Mouse (Mus musculus) erythroblast, embryonic 14.5 days (primary cell): ENCODE data around the gene Olfr547. TPM values are rescaled to one million over a fixed set of nuclear protein-coding genes. Genes with fewer than 3 reads are reported as not detected.
"Not testable (repeated sequence)": the region's sequence is repeated elsewhere in the genome, so short reads cannot be mapped to it uniquely, and the experiment has no call there.

ENCODE experiments used
- H3K27me3 ChIP-seq: 2 replicates; pipeline ENCODE4 v1.6.1; 2012; ENCODE audit warnings: inconsistent platforms; ENCODE audit not compliant: control insufficient read depth
- H3K36me3 ChIP-seq: 2 replicates; pipeline ENCODE4 v1.6.1; 2012; ENCODE audit warnings: mild to moderate bottlenecking, inconsistent platforms; ENCODE audit not compliant: control insufficient read depth
- H3K4me1 ChIP-seq: 2 replicates; pipeline ENCODE4 v1.6.1; 2012; ENCODE audit warnings: inconsistent platforms; ENCODE audit not compliant: control insufficient read depth
- H3K4me3 ChIP-seq: replicated peaks from 2 replicates; pipeline ENCODE3; 2012; ENCODE audit warnings: moderate library complexity, mild to moderate bottlenecking, inconsistent platforms
- H3K9me3 ChIP-seq: 2 replicates; pipeline ENCODE4 v1.6.1; 2012; ENCODE audit warnings: low read length, inconsistent platforms, mixed read lengths; ENCODE audit not compliant: control insufficient read depth
- GATA1 ChIP-seq: IDR thresholded peaks from 2 replicates; pipeline ENCODE4 v1.6.1; 2012; ENCODE audit warnings: low read length, inconsistent platforms, mixed read lengths
- TAL1 ChIP-seq: IDR thresholded peaks from 3 replicates; pipeline ENCODE4 v1.6.1; 2012; ENCODE audit warnings: low read length, inconsistent platforms, mixed read lengths
- polyA plus RNA-seq: library from polyadenylated mRNA; stranded (reverse); fragments of >175 nt; gene quantifications from 2 replicates; pipeline ENCODE4 v1.2.3, GENCODE M21; 2012

Olfr547 gene
- polyA plus RNA-seq: not detected in 2 replicates

DNA sequence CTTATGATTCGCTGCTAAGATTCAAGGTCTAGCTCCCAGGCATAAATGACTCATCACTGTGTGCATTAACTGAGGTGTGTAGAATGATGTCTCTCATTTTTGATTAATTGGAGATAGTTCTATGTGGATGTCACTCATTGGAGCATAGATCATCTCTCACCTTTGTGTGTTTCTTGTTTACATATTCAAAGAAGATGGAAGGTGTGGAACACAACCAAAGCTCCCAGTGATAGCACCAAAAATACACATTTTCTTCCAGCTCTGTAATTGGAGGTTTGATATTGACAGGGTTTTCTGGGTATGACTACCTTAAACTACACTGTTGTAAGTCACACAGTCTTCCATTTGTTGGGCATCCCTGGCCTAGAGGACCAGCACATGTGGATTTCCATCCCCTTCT lies at the start of gene Olfr547:
Gene Olfr547, plus strand, starts transcription at position 301 of the 400 bp plus-strand sequence.
- no peak within 1 kb of the TSS for H3K4me3 ChIP-seq
- H3K4me1 ChIP-seq: no peaks in the 10 kb centered on the region
- no peaks in the 10 kb centered on the region for H3K36me3 ChIP-seq
- no peaks in the 10 kb centered on the region for H3K9me3 ChIP-seq
- H3K27me3 ChIP-seq: no peaks in the 10 kb centered on the region
- TF ChIP-seq TAL1 (no peak), GATA1 (no peak)

DNA sequence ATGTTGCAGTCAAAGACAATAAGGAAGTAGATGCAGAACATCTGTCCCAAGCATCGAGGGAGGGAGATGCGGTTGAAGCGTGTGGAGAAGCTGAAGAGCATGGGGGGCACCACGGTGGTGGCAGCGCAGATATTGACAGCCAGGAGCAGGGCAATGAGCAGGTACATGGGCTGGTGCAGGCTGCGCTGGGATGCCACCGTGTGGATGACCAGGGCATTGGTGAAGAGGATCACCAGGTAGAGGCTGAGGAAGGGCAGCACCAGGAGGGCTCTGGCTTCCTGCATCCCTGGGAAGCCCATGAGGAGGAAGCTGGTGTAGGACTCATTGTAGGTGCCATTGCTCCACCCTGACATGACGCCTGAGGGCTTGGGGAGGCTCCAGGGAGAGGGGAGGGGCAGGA lies 49.8 kb upstream of the Olfr547 start:
- H3K4me3 ChIP-seq, H3K36me3 ChIP-seq, H3K27me3 ChIP-seq, H3K9me3 ChIP-seq: not testable (repeated sequence)
- peaks cover 24% of the 10 kb centered on the region for H3K4me1 ChIP-seq

DNA sequence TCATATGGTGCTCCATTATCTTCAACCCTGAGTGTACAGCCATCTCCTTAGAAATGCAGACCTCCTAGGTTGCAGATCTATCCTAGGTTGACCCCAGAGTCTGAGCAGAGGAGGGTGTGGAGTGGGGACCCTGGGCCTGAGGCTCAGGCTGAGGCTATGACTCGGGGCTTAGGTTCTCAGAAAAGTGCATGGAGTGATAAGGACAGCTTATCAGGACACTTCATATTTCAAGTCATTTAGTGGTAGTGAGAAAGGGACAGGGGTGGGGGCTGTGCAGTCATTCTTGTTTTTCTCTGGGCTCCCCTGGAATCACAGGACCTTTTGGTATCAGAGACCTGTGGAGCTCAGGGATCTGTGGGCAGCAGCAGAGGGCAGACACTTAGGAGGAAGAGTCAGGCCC lies 48.4 kb upstream of the Olfr547 start:
- Histone ChIP-seq H3K4me1 (peaks cover 22% of the 10 kb centered on the region), H3K27me3 (peaks cover 4% of the 10 kb centered on the region), H3K9me3 (no peaks in the 10 kb centered on the region), H3K36me3 (no peaks in the 10 kb centered on the region), H3K4me3 (no peak overlapping the region)
- TF ChIP-seq TAL1 (no peak), GATA1 (no peak)

DNA sequence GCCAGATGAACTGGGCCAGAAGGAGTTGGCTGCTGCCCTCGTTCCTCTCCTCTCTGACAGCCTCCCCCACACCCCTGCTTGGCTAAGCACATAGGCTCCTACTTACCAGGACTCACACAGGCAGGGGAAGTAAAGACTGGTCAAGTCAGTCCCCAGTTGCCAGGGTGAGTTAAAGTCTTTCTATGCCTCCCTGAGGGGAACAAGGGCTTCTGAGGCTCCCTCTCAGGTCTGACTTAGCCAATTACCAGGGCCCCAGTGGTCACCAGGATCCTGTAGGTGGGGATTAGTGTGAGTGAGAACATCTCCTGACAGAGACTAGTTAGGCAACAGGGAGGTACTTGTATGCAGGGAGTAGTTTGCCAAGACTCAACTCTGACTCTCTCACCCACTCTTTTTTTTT lies 46.4 kb upstream of the Olfr547 start, which contains the start of gene Olfr544:
Gene Olfr544, minus strand, starts transcription at position 153 of the 400 bp plus-strand sequence.
- Histone ChIP-seq H3K4me1 (peaks cover 22% of the 10 kb centered on the region), H3K4me3 (no peak within 1 kb of the TSS), H3K9me3 (no peaks in the 10 kb centered on the region), H3K27me3 (no peaks in the 10 kb centered on the region), H3K36me3 (no peaks in the 10 kb centered on the region)
- TF ChIP-seq TAL1 (no peak), GATA1 (no peak)

DNA sequence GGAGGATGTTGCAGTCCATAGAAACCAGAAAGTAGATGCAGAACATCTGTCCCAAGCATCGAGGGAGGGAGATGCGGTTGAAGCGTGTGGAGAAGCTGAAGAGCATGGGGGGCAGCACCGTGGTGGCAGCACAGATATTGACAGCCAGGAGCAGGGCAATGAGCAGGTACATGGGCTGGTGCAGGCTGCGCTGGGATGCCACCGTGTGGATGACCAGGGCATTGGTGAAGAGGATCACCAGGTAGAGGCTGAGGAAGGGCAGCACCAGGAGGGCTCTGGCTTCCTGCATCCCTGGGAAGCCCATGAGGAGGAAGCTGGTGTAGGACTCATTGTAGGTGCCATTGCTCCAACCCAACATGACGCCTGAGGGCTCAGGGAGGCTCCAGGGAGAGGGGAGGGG lies 40.1 kb upstream of the Olfr547 start:
- H3K4me3 ChIP-seq: not testable (repeated sequence)

DNA sequence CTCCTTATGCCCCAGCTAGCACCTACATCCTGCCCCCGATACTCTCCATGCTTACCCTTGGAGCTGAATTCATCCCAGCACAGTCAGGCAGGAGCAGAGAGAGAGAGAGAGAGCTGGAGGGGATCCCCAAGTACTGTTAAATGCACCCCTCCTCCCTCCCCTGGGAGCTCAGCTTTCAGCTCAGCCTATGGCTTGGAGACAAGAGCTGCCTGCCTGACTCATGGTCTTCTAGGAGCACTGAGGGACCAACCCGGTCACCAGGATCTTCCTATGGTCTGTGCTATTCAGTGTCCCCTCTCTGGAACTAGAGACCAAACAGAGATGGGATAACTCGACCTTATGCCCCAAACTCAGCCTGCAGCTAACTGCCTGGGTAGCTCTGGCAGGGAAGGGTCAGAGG lies 35.1 kb upstream of the Olfr547 start, which contains the start of gene Olfr545:
Gene Olfr545, minus strand, starts transcription at position 101 of the 400 bp plus-strand sequence.
- H3K27me3 ChIP-seq: no peaks in the 10 kb centered on the region; the same call in 1 of the 2 replicates
- H3K4me1 ChIP-seq: no peaks in the 10 kb centered on the region
- no peak within 1 kb of the TSS for H3K4me3 ChIP-seq
- TF ChIP-seq GATA1 (no peak), TAL1 (no peak)
- H3K36me3 ChIP-seq: no peaks in the 10 kb centered on the region
- H3K9me3 ChIP-seq: no peaks in the 10 kb centered on the region

More for the DNA sequence above, 40.1 kb upstream of the Olfr547 start:
- not testable (repeated sequence) for H3K27me3 ChIP-seq, H3K9me3 ChIP-seq, H3K4me1 ChIP-seq, H3K36me3 ChIP-seq

DNA sequence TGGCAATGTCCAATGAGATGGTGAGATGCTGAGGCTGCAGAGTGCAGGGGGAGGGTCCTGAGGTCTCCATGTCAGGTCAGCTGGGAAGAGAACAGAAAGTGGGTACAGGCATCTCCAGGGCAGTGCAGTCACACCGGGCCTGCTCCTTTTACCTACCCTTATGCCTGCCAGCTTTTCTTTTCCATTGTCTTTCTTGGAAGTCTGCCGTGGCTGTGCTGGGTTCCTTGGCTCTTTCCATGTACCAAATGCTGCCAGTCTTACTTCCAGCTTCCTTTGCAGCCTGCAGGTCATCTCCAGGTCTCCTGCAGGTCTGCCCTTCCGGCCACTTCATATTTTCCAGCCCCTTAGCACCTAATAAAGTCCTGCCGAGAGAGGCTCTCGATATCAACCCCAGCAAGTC lies 32.6 kb upstream of the Olfr547 start:
- no peaks in the 10 kb centered on the region for H3K4me1 ChIP-seq
- H3K27me3 ChIP-seq: no peaks in the 10 kb centered on the region; the same call in 1 of the 2 replicates
- H3K4me3 ChIP-seq: no peak overlapping the region
- no peaks in the 10 kb centered on the region for H3K9me3 ChIP-seq
- TF ChIP-seq GATA1: no peak
- no peak for TF ChIP-seq TAL1
- no peaks in the 10 kb centered on the region for H3K36me3 ChIP-seq

DNA sequence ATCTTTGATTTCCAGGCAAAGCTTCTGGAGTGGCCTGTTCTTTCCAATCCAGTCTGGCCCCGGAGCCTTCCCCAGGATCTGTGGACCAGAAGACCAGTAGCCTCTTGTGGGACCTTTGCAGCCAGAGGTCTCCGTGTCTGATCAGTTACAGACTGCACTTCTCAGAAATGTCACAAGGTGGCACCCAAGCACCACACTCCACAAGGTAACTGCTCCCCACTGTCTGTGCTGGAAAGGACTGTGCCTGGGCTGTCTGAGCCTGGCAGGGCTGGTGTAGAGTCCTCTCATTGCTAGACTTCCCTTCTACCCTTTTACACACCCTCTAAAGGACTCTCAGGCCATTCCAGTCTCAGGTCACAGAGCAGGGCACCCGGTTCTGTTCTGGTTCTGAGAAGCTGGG lies 27.7 kb upstream of the Olfr547 start:
- H3K4me3 ChIP-seq: no peak overlapping the region
- H3K36me3 ChIP-seq: no peaks in the 10 kb centered on the region
- TF ChIP-seq TAL1: no peak
- no peak for TF ChIP-seq GATA1
- H3K4me1 ChIP-seq: no peaks in the 10 kb centered on the region
- H3K9me3 ChIP-seq: no peaks in the 10 kb centered on the region
- H3K27me3 ChIP-seq: no peaks in the 10 kb centered on the region; the same call in 1 of the 2 replicates

DNA sequence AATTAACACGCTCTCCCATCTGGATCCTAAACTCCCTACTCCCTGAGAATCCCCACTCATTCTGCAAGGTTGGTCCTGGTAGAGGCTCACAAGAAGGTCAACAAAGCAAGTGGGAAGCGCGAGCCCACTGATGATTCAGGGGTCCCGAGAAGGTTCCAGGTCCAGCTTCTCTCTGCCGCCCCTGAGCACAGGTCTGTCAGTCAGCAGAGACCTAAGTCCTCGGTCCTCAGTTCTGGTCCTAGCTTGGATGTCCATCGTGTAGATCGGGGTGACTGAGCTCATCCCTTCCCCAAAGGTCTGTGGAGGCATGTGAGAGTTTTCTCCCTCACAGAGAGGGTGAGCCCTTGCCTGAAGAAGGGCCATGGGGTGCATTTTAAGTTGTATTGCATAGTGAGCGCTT lies 26.5 kb upstream of the Olfr547 start:
- Histone ChIP-seq H3K9me3 (no peaks in the 10 kb centered on the region), H3K36me3 (no peaks in the 10 kb centered on the region), H3K4me1 (peaks cover 3% of the 10 kb centered on the region; the same call in 1 of the 2 replicates), H3K4me3 (no peak overlapping the region), H3K27me3 (peaks cover 8% of the 10 kb centered on the region)
- TF ChIP-seq GATA1 (no peak), TAL1 (no peak)

DNA sequence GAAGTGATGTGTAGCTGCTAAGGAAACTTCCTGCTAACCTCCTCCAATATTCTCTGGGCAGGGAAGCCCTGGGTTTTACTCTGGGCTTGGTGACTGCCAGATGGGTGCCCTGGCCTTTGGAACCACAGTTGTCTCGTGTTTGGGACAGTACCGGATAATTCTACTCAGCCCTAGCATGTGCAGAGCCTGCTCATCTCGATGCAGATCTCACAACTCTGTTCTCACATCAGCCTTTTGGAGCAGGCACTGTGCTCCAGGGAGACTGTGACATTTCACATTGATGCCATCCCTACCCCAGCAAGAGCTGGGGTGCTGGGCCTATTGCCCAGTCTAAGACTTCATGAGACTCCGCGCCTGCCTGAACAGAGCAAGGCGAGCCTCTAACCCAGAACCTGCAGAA lies 25.9 kb upstream of the Olfr547 start:
- Histone ChIP-seq H3K27me3 (peaks cover 10% of the 10 kb centered on the region), H3K4me3 (no peak overlapping the region), H3K9me3 (no peaks in the 10 kb centered on the region), H3K36me3 (no peaks in the 10 kb centered on the region), H3K4me1 (peaks cover 3% of the 10 kb centered on the region; the same call in 1 of the 2 replicates)
- TF ChIP-seq GATA1 (no peak), TAL1 (no peak)
